24 mouse cellular contexts compared by ENCODE assay signal in the genomic region with DNA sequence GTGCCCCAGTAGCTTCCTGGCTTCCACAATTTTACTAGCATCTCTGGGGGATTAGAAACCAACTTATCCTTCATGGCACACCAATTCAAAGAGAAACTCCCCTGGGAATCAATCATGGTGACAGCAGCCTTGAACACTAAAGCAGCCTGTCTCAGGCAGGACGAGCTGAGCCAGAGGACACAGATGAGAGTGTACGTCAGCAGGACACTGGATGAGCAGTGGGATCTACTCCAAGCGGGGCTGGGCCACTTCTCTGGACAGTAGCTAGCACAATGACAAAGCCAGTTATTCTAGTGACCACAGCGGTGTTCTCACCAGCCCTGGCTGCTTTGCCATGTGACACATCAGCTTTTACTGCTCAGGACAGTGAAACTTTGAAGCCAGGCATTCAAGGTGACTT. TPM values are rescaled to one million over a fixed set of nuclear protein-coding genes. Genes with fewer than 3 reads are reported as not detected.
A peak's percentile ranks its signal among the peaks of the same experiment; 100 is the strongest.
DNase-seq lines count a peak whose midpoint lies in the region; ATAC-seq and TF ChIP-seq lines count a peak whose summit lies in the region.
"Had no signal": no experiment of that assay in that cellular context is flagged by ENCODE, and none has a peak within 500 bp of the region (broad histone marks: within the 10 kb centered on the region; RNA-seq: fewer than 3 reads in every experiment).

No protein-coding gene starts in this region.

- no peak for DNase-seq in heart, postnatal 36 days
- DNase-seq in neural tube, embryonic 10.5 days (ENCODE audit: extremely low spot score, low spot score): no peak
- peak; percentile 54 for DNase-seq in adrenal gland, postnatal 25 days
- DNase-seq in midbrain, postnatal 0 days (ENCODE audit: low spot score): no peak
- DNase-seq: B cell, adult 2 months; cerebellum, adult 8-10 months; gastrocnemius, postnatal 10 days; kidney, adult 11 months; retina, postnatal 1 day; right cerebral cortex, postnatal 14 days; thymus, postnatal 4 days had no signal

- WGBS in heart, embryonic 14.5 days: 66% methylated on average over 4 of the region's 4 CpGs
- WGBS in neural tube, embryonic 14.5 days: 62% methylated on average over 4 of the region's 4 CpGs
- WGBS in midbrain, postnatal 0 days: 85% methylated on average over 4 of the region's 4 CpGs

- no peaks in the 10 kb centered on the region for H3K27me3 ChIP-seq in heart, embryonic 14.5 days (ENCODE audit: control insufficient read depth, insufficient read depth, low read length)
- H3K27me3 ChIP-seq in neural tube, embryonic 14.5 days (ENCODE audit: control insufficient read depth, insufficient read depth, low read length): no peaks in the 10 kb centered on the region
- no peaks in the 10 kb centered on the region for H3K27me3 ChIP-seq in midbrain, postnatal 0 days (ENCODE audit: insufficient read depth, low read length)
- H3K27me3 ChIP-seq: forebrain, embryonic 13.5 days; kidney, embryonic 15.5 days; limb, embryonic 12.5 days; lung, embryonic 15.5 days; midbrain, embryonic 15.5 days; neural tube, embryonic 12.5 days had no signal

- ATAC-seq in heart, embryonic 14.5 days (ENCODE audit: insufficient number of reproducible peaks, insufficient read depth, low FRiP score, low read depth): no peak
- 0 out of 2 replicates have a peak, but pooled peaks have one; percentile 14 for ATAC-seq in neural tube, embryonic 14.5 days (ENCODE audit: low read depth)
- no peak for ATAC-seq in midbrain, postnatal 0 days (ENCODE audit: low FRiP score)
- ATAC-seq: inflammation-experienced regulatory T-cells, adult 6 months; midbrain, embryonic 15.5 days had no signal

- H3K9me3 ChIP-seq in heart, embryonic 14.5 days (ENCODE audit: control insufficient read depth, low read length): no peaks in the 10 kb centered on the region
- no peaks in the 10 kb centered on the region for H3K9me3 ChIP-seq in neural tube, embryonic 14.5 days (ENCODE audit: control insufficient read depth, low read length)
- 0 out of 2 replicates have a peak, but pooled peaks cover 3% of the 10 kb centered on the region for H3K9me3 ChIP-seq in midbrain, postnatal 0 days (ENCODE audit: low read length)
- H3K9me3 ChIP-seq: midbrain, embryonic 15.5 days; neural tube, embryonic 12.5 days had no signal

- no peak for TF ChIP-seq CTCF in midbrain, postnatal 0 days (IDR thresholded peaks at IDR 0.05)

- peaks cover 45% of the 10 kb centered on the region for H3K36me3 ChIP-seq in heart, embryonic 14.5 days (ENCODE audit: control insufficient read depth, insufficient read depth, low read length)
- H3K36me3 ChIP-seq in neural tube, embryonic 14.5 days (ENCODE audit: control insufficient read depth, insufficient read depth, low read length): no peaks in the 10 kb centered on the region
- H3K36me3 ChIP-seq in midbrain, postnatal 0 days (ENCODE audit: insufficient read depth, low read length): no peaks in the 10 kb centered on the region
- H3K36me3 ChIP-seq: midbrain, embryonic 15.5 days had no signal

- peaks cover 12 to 21% of the 10 kb centered on the region in 2 experiments for H3K4me1 ChIP-seq in heart, embryonic 14.5 days (ENCODE audit: control insufficient read depth in 2 of 2, insufficient read depth in 2 of 2, low read length in 2 of 2)
- H3K4me1 ChIP-seq in neural tube, embryonic 14.5 days (ENCODE audit: control insufficient read depth, insufficient read depth, low read length): no peaks in the 10 kb centered on the region
- no peaks in the 10 kb centered on the region for H3K4me1 ChIP-seq in midbrain, postnatal 0 days (ENCODE audit: insufficient read depth, low read length)
- H3K4me1 ChIP-seq: lung, embryonic 15.5 days; midbrain, embryonic 10.5 days; midbrain, embryonic 15.5 days; neural tube, embryonic 12.5 days had no signal

- H3K4me3 ChIP-seq in heart, embryonic 14.5 days (ENCODE audit: control insufficient read depth in 1 of 2, insufficient read depth in 1 of 2, low read depth in 1 of 2, low read length in 2 of 2): no peak overlapping the region
- H3K4me3 ChIP-seq in neural tube, embryonic 14.5 days (ENCODE audit: low read depth, low read length): no peak overlapping the region
- H3K4me3 ChIP-seq in midbrain, postnatal 0 days (ENCODE audit: low read depth, low read length): no peak overlapping the region
- H3K4me3 ChIP-seq: forebrain, embryonic 13.5 days; kidney, embryonic 15.5 days; left cerebral cortex, adult 2 months; limb, embryonic 12.5 days; lung, embryonic 15.5 days; midbrain, embryonic 10.5 days; midbrain, embryonic 15.5 days; neural tube, embryonic 12.5 days had no signal

- H3K4me2 ChIP-seq in heart, embryonic 14.5 days (ENCODE audit: low read length): peak overlapping the region; percentile 23
- H3K4me2 ChIP-seq in neural tube, embryonic 14.5 days (ENCODE audit: low read depth, low read length): no peak overlapping the region
- no peak overlapping the region for H3K4me2 ChIP-seq in midbrain, postnatal 0 days (ENCODE audit: low read depth, low read length, poor library complexity, severe bottlenecking)
- H3K4me2 ChIP-seq: forebrain, embryonic 13.5 days; hindbrain, embryonic 14.5 days; kidney, embryonic 15.5 days; limb, embryonic 12.5 days; liver, embryonic 11.5 days; lung, embryonic 15.5 days; midbrain, embryonic 15.5 days; neural tube, embryonic 12.5 days had no signal

- H3K27ac ChIP-seq in heart, embryonic 14.5 days (replicated peaks in 1 of 2; ENCODE audit: control insufficient read depth in 1 of 2, insufficient read depth in 1 of 2, low read depth in 2 of 2, low read length in 2 of 2): peak overlapping the region; percentile 18 to 69; a peak in 3 of 4 replicates
- no peak overlapping the region for H3K27ac ChIP-seq in neural tube, embryonic 14.5 days (ENCODE audit: low read depth, low read length)
- no peak overlapping the region for H3K27ac ChIP-seq in midbrain, postnatal 0 days (ENCODE audit: low read depth, low read length)
- H3K27ac ChIP-seq: forebrain, embryonic 13.5 days; hindbrain, embryonic 14.5 days; kidney, embryonic 15.5 days; left cerebral cortex, adult 2 months; limb, embryonic 12.5 days; lung, embryonic 15.5 days; midbrain, embryonic 10.5 days; midbrain, embryonic 15.5 days; neural tube, embryonic 12.5 days had no signal

- no peak overlapping the region for H3K9ac ChIP-seq in heart, embryonic 14.5 days (ENCODE audit: low read length)
- no peak overlapping the region for H3K9ac ChIP-seq in neural tube, embryonic 14.5 days (replicated peaks; ENCODE audit: low read depth, low read length)
- no peak overlapping the region for H3K9ac ChIP-seq in midbrain, postnatal 0 days (replicated peaks; ENCODE audit: low read length, poor library complexity, severe bottlenecking)
- H3K9ac ChIP-seq: forebrain, embryonic 13.5 days; hindbrain, embryonic 14.5 days; kidney, embryonic 15.5 days; limb, embryonic 12.5 days; lung, embryonic 15.5 days; midbrain, embryonic 15.5 days; neural tube, embryonic 12.5 days had no signal

- intact Hi-C loops in heart, postnatal 36 days (cut with DNase I): no loop called here

RNA-seq across cellular contexts. Expression of a gene that starts 23.3 kb away (rescaled TPM):
- polyA plus RNA-seq in heart, embryonic 14.5 days (2014; fragmentation: Nextera tagmentation; extraction: Ambion mirVana): 26.7 and 27.0 TPM in 2 replicates
- total RNA-seq in heart, postnatal 36 days (2021): 10 to 100 TPM; 10.8 to 14.2 TPM
- 8.2 and 11.3 TPM in 2 replicates for polyA plus RNA-seq in neural tube, embryonic 14.5 days (2014; fragmentation: Nextera tagmentation; extraction: Ambion mirVana)
- total RNA-seq in adrenal gland, postnatal 25 days (2021): 29.7 and 38.9 TPM in 2 replicates
- 16.8 and 22.5 TPM in 2 replicates for total RNA-seq in midbrain, postnatal 0 days (2014; rRNA removed)
- 7.1 and 8.9 TPM in 2 replicates for polyA plus RNA-seq in midbrain, postnatal 0 days (2015; fragmentation: Nextera tagmentation; extraction: Ambion mirVana)

Comparison
In these comparisons a context has a peak if more than half of its experiments do, and no peak if none do; other contexts are left out.
1. H3K27ac ChIP-seq: peak in heart, embryonic 14.5 days (2 of 2); none in neural tube, embryonic 14.5 days (single experiment) and midbrain, postnatal 0 days (single experiment).